Mouse (Mus musculus): ENCODE data around the gene Ppil3. TPM values are rescaled to one million over a fixed set of nuclear protein-coding genes. Genes with fewer than 3 reads are reported as not detected.

The Ppil3 gene
- polyA plus RNA-seq, 1 experiment: 59.9 TPM

DNA sequence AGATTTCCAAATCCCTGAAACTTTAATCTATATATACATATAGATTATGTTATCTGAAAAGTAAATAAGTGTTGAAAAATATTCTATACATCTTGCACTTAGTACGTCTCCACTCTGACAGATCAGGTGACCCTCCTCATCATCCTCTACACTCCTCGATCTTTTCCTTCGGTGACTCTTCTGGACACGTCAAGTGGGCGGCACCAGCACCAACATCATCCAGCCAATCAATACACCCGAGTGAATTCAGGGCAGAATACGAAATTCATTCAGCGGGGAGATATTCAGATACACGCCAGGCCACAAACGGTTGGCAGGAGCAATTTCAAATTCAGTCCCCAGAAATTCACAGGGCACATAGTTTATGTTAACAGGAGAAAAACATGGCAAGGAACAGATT lies 25.3 kb downstream of the Ppil3 start:
- no peak overlapping the region for H3K27ac ChIP-seq (ENCODE audit: insufficient read depth, low read length)
- peaks cover 62% of the 10 kb centered on the region for H3K36me3 ChIP-seq (ENCODE audit: control insufficient read depth, insufficient read depth, low read length, poor library complexity, severe bottlenecking)
- no peak overlapping the region for H3K9ac ChIP-seq (ENCODE audit: low read depth, poor library complexity, severe bottlenecking)
- no peaks in the 10 kb centered on the region for H3K27me3 ChIP-seq (ENCODE audit: control insufficient read depth, insufficient read depth, low read length, poor library complexity, severe bottlenecking)
- no peaks in the 10 kb centered on the region for H3K4me1 ChIP-seq (ENCODE audit: control insufficient read depth, insufficient read depth, low read length)
- H3K9me3 ChIP-seq (replicated peaks; ENCODE audit: control insufficient read depth, insufficient read depth, low read length, poor library complexity, severe bottlenecking): no peaks in the 10 kb centered on the region
- TF ChIP-seq CTCF (IDR thresholded peaks at IDR 0.05; ENCODE audit: low read depth, low read length) (no peak), EP300 (IDR thresholded peaks at IDR 0.05; ENCODE audit: insufficient read depth, low read depth, low read length) (no peak), POLR2A (IDR thresholded peaks at IDR 0.05; ENCODE audit: insufficient read depth, low read length) (no peak)
- H3K4me3 ChIP-seq (ENCODE audit: low read depth, low read length): no peak overlapping the region

- Histone ChIP-seq H3K27ac (ENCODE audit: insufficient read depth, low read length) (no peak overlapping the region), H3K27me3 (ENCODE audit: control insufficient read depth, insufficient read depth, low read length, poor library complexity, severe bottlenecking) (no peaks in the 10 kb centered on the region), H3K4me3 (ENCODE audit: low read depth, low read length) (no peak overlapping the region), H3K36me3 (ENCODE audit: control insufficient read depth, insufficient read depth, low read length, poor library complexity, severe bottlenecking) (peaks cover 90% of the 10 kb centered on the region), H3K9me3 (replicated peaks; ENCODE audit: control insufficient read depth, insufficient read depth, low read length, poor library complexity, severe bottlenecking) (no peaks in the 10 kb centered on the region), H3K4me1 (ENCODE audit: control insufficient read depth, insufficient read depth, low read length) (no peaks in the 10 kb centered on the region), H3K9ac (ENCODE audit: low read depth, poor library complexity, severe bottlenecking) (no peak overlapping the region)
- TF ChIP-seq EP300 (IDR thresholded peaks at IDR 0.05; ENCODE audit: insufficient read depth, low read depth, low read length): no peak
- TF ChIP-seq POLR2A (IDR thresholded peaks at IDR 0.05; ENCODE audit: insufficient read depth, low read length): no peak
- TF ChIP-seq CTCF (IDR thresholded peaks at IDR 0.05; ENCODE audit: low read depth, low read length): no peak
These were observed 29.2 kb downstream of the Ppil3 start for GRCm38 (mm10) chr1:58416048-58416447.

GRCm38 (mm10) chr1:58415442-58415841 lies 29.8 kb downstream of the Ppil3 start:
- no peaks in the 10 kb centered on the region for H3K27me3 ChIP-seq (ENCODE audit: control insufficient read depth, insufficient read depth, low read length, poor library complexity, severe bottlenecking)
- H3K4me3 ChIP-seq (ENCODE audit: low read depth, low read length): no peak overlapping the region
- H3K9me3 ChIP-seq (replicated peaks; ENCODE audit: control insufficient read depth, insufficient read depth, low read length, poor library complexity, severe bottlenecking): no peaks in the 10 kb centered on the region
- no peak for TF ChIP-seq POLR2A (IDR thresholded peaks at IDR 0.05; ENCODE audit: insufficient read depth, low read length)
- no peak for TF ChIP-seq CTCF (IDR thresholded peaks at IDR 0.05; ENCODE audit: low read depth, low read length)
- TF ChIP-seq EP300 (IDR thresholded peaks at IDR 0.05; ENCODE audit: insufficient read depth, low read depth, low read length): no peak
- H3K36me3 ChIP-seq (ENCODE audit: control insufficient read depth, insufficient read depth, low read length, poor library complexity, severe bottlenecking): peaks cover 94% of the 10 kb centered on the region
- no peak overlapping the region for H3K9ac ChIP-seq (ENCODE audit: low read depth, poor library complexity, severe bottlenecking)
- no peaks in the 10 kb centered on the region for H3K4me1 ChIP-seq (ENCODE audit: control insufficient read depth, insufficient read depth, low read length)
- H3K27ac ChIP-seq (ENCODE audit: insufficient read depth, low read length): no peak overlapping the region

DNA sequence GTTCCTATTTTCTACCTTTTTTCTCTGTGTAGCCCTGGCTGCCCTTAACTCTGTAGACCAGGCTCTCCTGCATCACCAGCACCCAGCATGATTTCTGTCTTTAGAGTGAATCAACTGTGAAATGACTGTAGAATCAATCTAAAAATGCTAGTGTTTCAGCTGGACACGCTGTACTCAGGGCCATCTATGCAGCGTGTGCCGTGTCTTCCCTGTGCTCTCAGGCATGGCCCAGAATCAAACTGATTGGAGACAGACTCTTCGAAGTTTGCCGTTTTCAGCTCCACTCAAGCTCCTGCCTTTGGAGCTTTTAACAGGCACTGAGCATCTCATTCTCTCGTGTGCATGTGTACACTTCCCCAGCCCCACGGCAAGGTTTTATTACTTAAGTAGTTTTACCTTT lies 34.5 kb downstream of the Ppil3 start:
- H3K4me3 ChIP-seq (ENCODE audit: low read depth, low read length): no peak overlapping the region
- H3K9ac ChIP-seq (ENCODE audit: low read depth, poor library complexity, severe bottlenecking): no peak overlapping the region
- H3K9me3 ChIP-seq (replicated peaks; ENCODE audit: control insufficient read depth, insufficient read depth, low read length, poor library complexity, severe bottlenecking): no peaks in the 10 kb centered on the region
- TF ChIP-seq CTCF (IDR thresholded peaks at IDR 0.05; ENCODE audit: low read depth, low read length): no peak
- no peak for TF ChIP-seq EP300 (IDR thresholded peaks at IDR 0.05; ENCODE audit: insufficient read depth, low read depth, low read length)
- TF ChIP-seq POLR2A (IDR thresholded peaks at IDR 0.05; ENCODE audit: insufficient read depth, low read length): no peak
- H3K36me3 ChIP-seq (ENCODE audit: control insufficient read depth, insufficient read depth, low read length, poor library complexity, severe bottlenecking): peaks cover 61% of the 10 kb centered on the region
- H3K27ac ChIP-seq (ENCODE audit: insufficient read depth, low read length): peak overlapping the region; percentile 30; the same call in 1 of the 2 replicates
- no peaks in the 10 kb centered on the region for H3K4me1 ChIP-seq (ENCODE audit: control insufficient read depth, insufficient read depth, low read length)
- H3K27me3 ChIP-seq (ENCODE audit: control insufficient read depth, insufficient read depth, low read length, poor library complexity, severe bottlenecking): no peaks in the 10 kb centered on the region

DNA sequence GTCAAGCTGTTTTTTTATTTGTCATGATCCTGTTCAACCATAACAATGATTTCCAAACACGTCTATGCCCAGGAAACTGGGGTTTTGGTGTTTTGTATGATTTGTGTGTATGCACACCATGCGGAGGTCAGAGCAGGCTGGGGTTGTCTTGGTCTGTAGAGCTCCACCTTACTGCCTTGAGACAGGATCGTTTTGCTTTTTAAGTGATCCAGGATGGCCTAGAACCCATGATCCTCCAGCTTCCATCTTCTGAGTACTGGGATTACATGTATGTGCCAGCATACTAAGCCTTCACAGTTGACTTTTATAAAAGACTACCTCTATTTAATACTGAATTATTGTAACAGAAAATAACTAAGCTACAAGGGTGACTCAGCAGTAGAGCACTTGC lies 35.1 kb downstream of the Ppil3 start:
- peak overlapping the region; percentile 68 for H3K27ac ChIP-seq (ENCODE audit: insufficient read depth, low read length)
- H3K36me3 ChIP-seq (ENCODE audit: control insufficient read depth, insufficient read depth, low read length, poor library complexity, severe bottlenecking): peaks cover 61% of the 10 kb centered on the region
- H3K27me3 ChIP-seq (ENCODE audit: control insufficient read depth, insufficient read depth, low read length, poor library complexity, severe bottlenecking): no peaks in the 10 kb centered on the region
- H3K4me3 ChIP-seq (ENCODE audit: low read depth, low read length): no peak overlapping the region
- H3K9me3 ChIP-seq (replicated peaks; ENCODE audit: control insufficient read depth, insufficient read depth, low read length, poor library complexity, severe bottlenecking): no peaks in the 10 kb centered on the region
- no peaks in the 10 kb centered on the region for H3K4me1 ChIP-seq (ENCODE audit: control insufficient read depth, insufficient read depth, low read length)
- TF ChIP-seq EP300 (IDR thresholded peaks at IDR 0.05; ENCODE audit: insufficient read depth, low read depth, low read length) (no peak), CTCF (IDR thresholded peaks at IDR 0.05; ENCODE audit: low read depth, low read length) (no peak), POLR2A (IDR thresholded peaks at IDR 0.05; ENCODE audit: insufficient read depth, low read length) (no peak)
- H3K9ac ChIP-seq (ENCODE audit: low read depth, poor library complexity, severe bottlenecking): no peak overlapping the region

DNA sequence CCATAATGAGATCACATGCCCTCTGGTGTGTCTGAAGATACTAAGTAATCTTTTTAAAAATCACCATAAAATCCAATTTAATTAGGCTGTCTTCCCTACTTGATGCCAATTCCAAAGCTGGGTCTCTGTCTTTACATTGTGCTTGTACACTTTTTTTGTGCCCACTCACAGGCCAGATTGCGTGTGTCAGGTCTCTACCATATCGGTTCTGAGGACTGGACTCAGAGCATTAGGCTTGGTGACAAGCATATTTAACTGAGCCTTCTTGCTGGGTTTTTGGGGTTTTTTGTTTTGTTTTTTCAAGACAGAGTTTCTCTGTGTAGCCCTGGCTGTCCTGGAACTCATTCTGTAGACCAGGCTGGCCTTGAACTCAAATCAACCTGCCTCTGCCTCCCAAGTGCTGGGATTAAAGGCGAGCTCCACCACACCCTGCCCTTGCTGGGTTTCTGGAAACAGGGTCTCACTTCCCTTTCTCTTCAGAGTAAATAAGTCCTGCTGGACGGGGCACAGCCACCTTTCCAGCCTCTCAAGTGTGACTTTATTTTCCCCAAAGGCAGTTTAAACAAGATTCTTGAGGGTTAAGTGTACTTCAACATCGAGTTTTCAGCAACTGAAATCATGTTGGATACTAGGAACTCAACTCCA lies 35.6 kb downstream of the Ppil3 start:
- no peaks in the 10 kb centered on the region for H3K4me1 ChIP-seq (ENCODE audit: control insufficient read depth, insufficient read depth, low read length)
- no peak overlapping the region for H3K4me3 ChIP-seq (ENCODE audit: low read depth, low read length)
- H3K36me3 ChIP-seq (ENCODE audit: control insufficient read depth, insufficient read depth, low read length, poor library complexity, severe bottlenecking): peaks cover 58% of the 10 kb centered on the region
- no peak for TF ChIP-seq EP300 (IDR thresholded peaks at IDR 0.05; ENCODE audit: insufficient read depth, low read depth, low read length)
- TF ChIP-seq CTCF (IDR thresholded peaks at IDR 0.05; ENCODE audit: low read depth, low read length): no peak
- TF ChIP-seq POLR2A (IDR thresholded peaks at IDR 0.05; ENCODE audit: insufficient read depth, low read length): no peak
- H3K27ac ChIP-seq (ENCODE audit: insufficient read depth, low read length): peak overlapping the region; percentile 68
- H3K9me3 ChIP-seq (replicated peaks; ENCODE audit: control insufficient read depth, insufficient read depth, low read length, poor library complexity, severe bottlenecking): no peaks in the 10 kb centered on the region
- H3K9ac ChIP-seq (ENCODE audit: low read depth, poor library complexity, severe bottlenecking): no peak overlapping the region
- no peaks in the 10 kb centered on the region for H3K27me3 ChIP-seq (ENCODE audit: control insufficient read depth, insufficient read depth, low read length, poor library complexity, severe bottlenecking)

Measured in ES-Bruce4 (cell line).